Mouse (Mus musculus): ENCODE results near the gene Atf7ip.
"Not testable (repeated sequence)": the region's sequence is repeated elsewhere in the genome, so short reads cannot be mapped to it uniquely, and the experiment has no call there.

Gene Atf7ip

DNA sequence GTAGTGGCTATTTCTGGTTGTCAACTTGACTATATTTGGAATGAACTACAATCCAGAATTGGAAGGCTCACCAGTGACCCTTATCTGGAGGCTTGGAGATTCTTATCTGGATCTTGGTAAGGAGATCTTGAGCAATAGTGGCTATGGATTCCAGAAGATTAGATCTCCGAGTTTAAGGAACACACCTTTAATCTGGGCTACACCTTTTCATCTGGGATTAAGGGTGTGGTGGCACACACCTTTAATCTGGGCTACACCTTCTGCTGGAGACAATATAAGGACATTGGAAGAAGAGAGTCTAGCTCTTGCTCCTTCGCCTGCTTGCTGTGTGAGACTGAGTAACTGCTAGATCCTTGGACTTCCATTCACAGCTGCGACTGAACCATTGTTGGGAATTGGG is at the start of gene Atf7ip:
Gene Atf7ip, plus strand, starts transcription at position 301 of the 400 bp plus-strand sequence.
- not testable (repeated sequence) for DNase-seq (ENCODE audit: low spot score in 2 of 2)

DNA sequence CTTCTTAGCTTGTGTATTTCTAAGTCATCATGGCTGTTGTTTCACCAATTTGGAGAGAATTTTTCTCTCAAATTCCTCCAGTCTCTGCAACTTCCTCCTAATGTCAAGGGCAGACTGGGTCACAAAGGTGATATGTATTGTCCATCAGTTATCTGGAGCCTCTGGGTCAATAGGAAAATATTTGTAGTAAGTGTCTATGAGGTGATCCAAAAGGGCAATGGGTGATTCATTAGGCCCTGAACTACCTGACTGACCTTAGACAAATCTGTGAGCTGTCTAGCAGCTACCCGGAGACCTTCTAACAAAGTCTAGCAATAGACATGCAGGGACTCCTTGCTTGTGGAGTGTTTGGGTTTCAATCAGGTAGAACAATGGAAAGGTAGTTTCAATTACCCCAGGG is 49.7 kb upstream of the Atf7ip start:
- DNase-seq (ENCODE audit: low spot score in 2 of 2) = no peak

DNA sequence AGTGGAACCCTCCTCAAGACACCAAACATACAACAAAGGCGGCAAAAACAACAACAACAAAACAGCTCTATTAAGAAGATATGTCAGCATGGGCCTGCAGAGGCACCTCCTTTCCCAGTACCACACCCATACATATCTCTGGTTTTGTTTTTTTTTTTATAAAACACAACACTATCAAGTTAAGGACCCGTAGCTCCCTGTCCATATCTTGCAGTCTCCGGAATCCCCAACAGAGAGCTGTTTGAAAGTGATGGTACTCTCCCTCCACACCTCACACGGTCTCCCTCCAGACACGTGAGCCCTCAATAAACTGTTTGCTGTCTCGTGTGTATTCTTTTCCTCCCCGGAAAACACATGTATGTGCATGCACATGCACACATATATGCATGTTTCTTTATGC is 46.8 kb upstream of the Atf7ip start:
- no peak for DNase-seq (ENCODE audit: low spot score in 2 of 2)

DNA sequence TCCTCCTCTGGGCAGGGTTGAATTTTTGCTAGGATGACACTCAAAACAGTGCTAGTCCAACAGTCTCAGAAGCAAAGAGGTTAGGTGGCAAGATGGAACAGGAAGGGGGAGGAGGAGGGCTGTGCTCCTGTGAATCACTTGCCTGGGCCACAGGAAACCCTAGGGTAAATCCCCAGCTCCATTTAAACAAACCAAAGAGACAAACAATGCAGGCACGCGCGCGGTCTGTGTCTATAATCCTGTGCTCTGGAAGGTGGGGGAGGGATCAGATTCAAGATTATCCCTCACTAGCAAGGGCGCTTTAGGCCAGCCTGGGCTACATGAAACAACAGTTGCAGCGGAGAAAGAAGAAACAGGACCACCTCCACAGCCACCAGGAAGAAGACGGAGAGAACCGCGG is 42.5 kb upstream of the Atf7ip start:
- DNase-seq (ENCODE audit: low spot score in 2 of 2) = no peak

DNA sequence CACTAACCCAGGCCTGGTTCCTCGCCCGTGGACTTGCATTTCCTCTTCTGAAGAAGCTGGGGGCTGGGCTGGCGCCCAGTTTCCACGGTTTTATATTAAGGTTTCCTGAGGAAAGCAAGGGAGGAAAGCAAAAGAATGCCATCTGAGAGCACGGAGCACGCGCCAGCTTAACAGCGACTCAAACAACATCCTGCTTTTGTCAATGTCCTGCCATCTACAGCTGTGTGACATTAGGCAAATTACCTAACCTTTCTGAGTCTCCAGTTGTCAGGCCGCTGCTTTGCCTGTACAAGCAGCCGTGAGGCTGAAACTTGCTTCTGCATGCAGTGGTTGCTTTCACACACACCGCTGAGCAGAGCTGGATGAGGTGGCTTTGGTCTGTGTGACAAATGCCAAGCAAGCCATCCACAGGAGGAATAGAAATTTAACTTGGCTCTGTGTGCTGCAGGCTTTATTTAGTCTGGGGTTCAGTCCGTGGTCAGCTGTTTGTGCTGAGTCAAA is 41.8 kb upstream of the Atf7ip start:
- no peak for DNase-seq (ENCODE audit: low spot score in 2 of 2)

DNA sequence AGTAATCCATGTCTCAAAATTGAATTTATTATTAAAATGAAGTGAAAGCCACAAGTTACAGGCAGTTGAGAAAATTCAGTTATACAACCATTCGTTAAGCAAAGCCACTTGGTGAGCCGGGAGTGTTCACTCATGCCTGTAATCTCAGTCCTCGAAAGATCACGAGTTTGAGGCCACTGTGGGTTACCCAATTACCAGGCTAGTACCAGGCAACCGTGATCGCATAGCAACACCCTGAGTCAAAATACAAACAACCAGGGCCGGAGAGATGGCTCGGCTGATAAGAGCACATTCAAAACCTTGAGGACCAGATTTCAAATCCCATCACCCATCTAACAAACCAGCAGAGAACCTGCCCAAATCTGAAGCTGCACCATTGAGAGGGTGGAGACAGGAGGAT is 40.9 kb upstream of the Atf7ip start:
- no peak for DNase-seq (ENCODE audit: low spot score in 2 of 2)

DNA sequence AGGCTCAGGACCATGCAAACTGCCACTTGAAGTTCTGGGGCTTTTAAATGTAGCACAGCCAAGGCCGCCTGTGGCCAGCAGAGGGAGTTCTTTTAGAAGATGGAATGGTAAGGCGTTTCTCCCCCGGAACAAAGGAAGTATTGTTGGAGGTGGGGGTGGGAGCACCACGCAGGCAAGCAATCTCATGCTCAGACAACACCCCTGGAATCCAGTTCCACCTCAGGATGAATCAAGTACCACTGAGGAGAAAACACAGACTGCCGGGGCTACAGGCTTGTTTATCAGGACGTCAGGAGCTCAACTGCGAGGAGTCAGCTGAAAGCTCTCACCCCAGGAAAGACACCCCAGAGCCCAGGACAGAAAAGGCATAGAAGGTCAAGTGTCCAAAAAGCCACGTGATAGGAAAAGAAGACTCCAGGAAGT is 40.0 kb upstream of the Atf7ip start:
- DNase-seq (ENCODE audit: low spot score in 2 of 2) = peak; percentile 50 to 60

DNA sequence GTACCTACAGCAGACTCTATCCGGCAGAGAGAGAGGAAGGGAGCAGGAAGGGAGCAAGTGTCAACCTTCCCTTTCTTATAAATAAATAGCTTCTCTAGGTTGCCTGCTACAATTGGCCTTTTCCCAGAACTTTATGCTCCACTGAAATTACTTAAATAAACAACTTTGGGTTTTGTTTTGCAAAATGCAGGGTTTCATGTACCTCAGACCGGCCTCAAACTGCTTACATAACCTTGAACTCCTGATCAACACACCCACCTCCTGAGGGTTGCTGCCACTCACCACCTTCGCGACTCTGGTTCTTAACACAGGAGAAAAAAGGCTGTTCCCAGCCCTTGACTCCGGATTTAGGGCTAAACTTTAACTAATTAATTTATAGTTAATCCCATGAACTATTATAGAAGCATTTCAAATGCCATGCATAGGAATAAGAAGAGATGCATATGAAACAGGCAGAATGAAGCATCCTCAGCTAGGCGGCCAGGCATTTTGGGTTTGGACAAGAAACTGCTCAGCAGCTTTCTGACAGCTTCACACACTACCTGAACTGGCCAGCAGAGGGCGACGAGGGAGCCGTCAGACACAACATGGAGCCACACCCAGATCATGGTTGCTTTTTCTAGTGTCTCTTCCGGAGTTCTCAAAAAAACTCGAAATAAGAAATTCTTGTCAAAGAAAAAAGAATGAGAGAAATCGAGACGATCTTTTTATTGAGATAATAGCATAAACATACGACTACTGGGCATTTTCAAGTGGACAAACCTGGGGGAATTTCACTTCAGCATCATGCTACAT is 38.8 kb upstream of the Atf7ip start:
- DNase-seq (ENCODE audit: low spot score in 2 of 2) = peak; percentile 82 to 84

DNA sequence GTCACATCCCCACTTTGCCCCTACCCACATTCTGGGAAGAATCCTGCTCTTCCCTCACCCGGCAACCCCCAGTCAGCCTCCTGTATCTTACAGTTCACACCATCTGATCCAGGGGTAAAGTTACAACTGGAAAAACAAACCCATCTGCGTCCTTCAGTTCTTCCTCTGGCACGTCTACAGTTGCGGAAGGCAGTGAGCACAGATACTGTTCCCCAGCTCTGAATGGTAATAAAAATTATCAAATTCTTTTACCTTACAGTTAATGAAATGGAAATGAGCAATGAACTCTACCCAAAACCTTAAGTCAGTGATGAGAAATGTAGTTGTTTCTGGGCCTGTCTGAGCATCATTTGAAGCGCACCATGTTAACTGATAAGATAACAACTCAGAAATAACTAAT is 38.1 kb upstream of the Atf7ip start:
- DNase-seq (ENCODE audit: low spot score in 2 of 2) = no peak

DNA sequence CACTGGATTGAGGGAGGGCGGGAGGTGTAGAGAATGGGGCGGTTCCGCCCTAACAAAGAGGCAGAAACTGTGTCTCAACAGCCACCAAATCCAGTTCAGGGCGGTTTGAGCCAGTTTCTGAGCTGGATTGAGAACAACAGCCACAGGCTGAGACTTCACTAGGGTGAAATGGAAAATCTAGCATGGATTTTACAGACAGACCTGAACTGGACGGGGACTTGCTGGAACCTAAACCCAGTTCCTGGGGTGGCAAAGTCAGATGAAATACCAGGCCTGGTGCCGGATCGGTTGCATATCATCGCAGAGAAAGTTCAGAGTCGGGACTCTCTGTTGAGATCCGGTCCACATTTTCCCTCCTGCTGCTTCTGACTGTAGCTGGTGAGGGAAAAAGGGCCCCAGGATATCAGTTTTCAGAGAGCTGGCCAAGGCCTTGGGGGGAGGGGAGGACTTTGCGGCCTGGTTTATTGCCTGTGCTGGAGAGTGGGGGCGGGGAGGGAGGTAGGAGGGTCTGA is 37.5 kb upstream of the Atf7ip start:
- DNase-seq (ENCODE audit: low spot score in 2 of 2) = peak; percentile 62 to 71

DNA sequence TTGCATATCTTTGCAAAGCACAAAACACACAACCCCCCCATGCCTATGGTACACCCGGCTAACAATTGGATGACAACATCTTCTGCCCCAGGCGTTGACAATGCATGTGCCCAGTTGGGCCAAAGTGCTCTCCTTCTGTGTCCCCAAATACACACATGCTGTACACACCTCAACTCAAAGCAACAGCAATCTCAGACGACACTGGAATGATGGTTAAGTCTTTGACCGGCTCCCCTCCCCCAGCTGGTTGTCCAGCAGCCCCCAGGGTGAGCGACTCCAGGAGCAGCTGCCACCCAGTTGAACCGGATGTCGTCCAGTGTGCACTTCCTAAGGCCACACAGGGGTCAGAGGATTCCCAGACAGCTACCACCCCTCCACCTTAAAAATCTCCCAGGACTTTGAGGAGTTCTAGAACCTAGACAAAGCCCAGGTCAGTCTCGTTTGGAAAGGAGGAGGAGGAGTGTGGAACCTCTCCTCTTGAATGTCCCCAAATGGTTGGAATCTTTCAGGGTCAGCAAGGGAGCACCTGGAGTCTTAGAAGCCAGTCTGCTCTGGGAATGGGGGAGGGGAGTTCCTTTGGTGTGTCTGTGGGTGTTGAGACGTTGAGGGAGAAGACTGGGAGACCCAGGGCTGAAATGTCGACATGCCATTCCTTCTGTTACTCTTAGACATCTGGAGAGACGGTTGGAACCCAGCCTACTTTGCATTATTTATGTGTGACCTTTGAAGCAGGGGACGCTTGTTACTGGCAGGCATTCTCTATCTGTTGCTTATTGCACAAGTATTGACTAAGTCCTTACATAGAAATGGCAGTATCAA is 36.8 kb upstream of the Atf7ip start:
- no peak for DNase-seq (ENCODE audit: low spot score in 2 of 2)

DNA sequence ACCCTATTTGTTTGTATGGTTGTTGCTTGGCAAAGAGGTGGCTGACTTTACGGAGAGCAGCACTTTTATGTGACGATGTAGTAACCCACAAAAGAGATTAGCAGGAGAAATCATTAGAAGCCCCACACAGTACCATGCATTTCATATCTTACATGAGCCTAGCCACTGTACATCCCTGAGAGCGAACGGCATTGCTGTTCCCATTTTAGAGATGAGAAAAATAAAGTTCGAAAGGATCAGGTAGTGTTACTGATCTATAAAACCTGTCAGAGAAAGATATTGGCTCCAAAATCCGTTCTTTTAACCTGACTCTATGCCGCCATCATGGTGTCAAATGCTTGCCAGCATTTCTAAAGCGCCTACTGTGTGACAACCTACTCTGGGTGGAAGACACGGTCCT is 36.2 kb upstream of the Atf7ip start:
- DNase-seq (ENCODE audit: low spot score in 2 of 2) = no peak

DNA sequence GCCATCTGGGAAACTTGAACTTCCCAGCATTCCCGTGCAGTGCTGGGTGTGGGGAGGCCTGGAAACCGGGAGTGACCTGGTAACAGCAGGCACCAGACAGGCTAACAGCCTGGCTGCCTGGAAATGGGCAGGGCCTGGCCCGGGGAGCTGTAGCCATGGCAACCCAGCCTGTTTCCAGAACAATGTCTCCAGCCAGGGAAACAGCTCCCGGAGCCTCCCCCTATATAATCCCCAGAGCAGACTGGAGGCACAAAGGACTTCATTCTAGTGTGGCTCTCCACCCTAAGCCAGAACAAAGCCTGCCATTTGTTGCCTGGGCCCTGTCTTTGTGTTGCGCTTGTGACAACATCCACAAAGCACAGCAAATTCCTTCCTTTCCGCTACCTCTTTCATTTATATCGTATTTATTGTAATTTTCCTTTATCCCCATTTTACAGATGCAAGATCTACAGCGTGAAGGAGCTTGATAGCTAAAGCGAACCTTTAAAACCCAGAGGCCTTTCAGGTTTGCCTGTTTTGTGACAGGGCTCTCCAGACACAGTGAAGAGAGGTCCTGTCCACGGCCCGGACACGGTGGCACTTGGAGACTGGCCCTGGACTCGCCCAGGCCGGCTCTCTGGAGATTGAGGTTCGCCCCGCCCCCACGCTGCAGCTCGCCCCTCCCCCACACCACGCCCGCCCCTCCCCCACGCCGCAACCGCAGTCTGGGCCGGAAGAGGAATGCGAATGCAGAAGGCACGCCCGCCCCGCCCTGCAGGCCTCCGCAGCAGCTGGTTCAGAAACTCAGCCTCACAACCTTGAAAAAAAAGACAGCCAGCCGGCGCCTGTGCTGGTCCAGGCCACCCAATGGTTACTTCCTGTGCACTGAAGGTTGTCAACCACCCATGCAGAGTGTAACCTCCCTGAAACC is 35.4 kb upstream of the Atf7ip start:
- peak; percentile 51 to 61 for DNase-seq (ENCODE audit: low spot score in 2 of 2)

DNA sequence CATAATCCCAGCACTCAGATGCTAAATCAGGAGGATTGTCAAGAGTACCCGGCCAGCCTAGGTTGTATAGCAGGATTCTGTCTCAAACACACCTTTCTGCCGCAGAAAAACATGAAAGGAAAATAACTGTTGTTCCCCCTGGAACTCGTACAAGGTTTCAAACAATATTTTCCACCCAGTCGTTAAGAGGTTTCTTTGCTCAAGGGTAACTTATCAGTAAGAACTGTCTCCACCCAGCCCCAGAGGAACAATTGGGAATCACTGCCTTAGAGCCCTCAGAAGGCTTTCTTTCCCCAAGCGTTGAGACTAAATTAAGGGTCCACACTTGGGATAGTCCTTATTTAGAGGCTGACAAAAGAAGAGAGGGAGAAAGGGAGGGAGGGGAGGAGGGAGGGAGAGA is 34.4 kb upstream of the Atf7ip start:
- DNase-seq (ENCODE audit: low spot score in 2 of 2) = no peak

DNA sequence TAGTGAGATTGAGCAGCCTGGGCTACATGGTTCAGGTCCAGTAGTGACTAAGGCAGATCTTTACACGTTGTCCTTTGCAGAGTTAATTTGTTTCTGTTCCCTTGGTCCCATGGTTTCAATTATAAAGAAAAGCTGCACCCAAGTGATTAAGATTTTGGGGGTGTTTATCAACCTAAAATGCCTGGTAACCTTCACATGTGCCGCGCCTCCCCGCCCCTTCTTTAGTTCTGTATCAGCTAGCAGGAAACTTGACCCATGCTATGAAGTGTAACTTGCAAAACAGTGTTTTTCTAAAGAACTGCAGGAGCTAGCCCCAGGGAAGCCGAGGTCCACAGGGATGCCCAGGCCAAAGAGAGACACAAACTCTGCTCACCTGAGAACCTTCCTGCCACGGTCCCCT is 33.2 kb upstream of the Atf7ip start:
- DNase-seq (ENCODE audit: low spot score in 2 of 2) = no peak

DNA sequence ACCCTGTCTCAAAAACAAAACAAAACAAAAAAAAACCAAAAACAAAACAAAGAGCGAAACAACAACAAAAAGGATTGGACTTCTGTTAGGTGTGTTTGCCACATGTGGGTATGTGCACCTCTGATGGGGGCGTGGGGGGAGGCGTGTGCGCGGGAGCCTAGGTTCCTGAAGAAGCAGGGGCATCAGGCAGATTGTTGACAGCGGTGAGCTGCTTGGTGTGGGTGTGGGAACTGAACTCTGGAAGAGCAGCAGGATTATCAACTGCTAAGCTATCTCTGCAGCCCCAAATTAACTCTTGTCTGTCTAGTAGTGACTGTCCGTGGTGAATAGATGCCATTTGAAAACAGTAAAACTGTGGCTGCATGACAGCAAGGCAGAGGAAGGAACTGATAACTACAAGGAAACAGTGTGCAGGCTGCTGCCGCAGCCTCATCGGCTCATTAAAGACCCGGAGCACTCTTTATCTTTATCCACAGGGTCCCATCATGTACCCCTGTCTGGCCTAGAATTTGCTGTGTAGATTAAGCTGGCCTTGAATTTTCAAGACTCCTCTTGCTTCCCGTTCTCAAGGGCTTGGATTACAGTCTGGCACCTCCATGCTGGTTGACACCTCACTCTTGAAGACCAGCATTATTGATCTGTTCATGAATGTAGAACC is 32.4 kb upstream of the Atf7ip start:
- DNase-seq (ENCODE audit: low spot score in 2 of 2) = no peak

DNA sequence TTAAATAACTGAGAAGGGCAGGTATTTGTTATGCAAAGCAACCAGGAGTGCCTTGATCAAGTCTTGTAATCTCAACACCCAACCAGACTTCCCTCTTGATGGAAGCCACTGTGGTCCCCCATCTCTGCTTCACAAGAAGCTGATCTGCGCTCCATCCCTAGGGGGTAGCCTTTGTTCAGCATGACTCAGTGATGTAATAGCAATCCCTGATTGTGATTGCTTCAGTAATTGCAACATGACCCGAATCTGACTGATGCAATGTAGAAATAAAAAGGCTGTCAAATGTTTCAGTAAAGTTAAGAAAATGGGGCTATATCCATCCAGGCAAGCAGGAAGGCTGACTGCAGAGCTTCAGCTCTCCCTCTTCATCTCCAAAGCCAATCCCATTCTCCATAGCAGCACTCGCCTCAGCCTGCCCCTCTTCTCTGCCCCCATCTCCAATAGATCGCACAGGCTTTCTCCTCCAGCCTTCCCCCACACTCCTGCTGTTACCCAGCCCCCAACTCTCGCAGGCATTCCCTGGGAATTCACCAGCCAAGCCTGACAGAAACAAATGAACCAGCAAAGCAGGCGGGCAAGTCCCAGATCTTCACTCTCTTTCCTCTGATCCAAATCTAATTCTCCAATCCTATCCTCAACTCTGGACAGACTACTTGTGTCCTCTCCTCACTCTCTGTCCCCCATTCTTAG is 30.7 kb upstream of the Atf7ip start:
- no peak for DNase-seq (ENCODE audit: low spot score in 2 of 2)

DNA sequence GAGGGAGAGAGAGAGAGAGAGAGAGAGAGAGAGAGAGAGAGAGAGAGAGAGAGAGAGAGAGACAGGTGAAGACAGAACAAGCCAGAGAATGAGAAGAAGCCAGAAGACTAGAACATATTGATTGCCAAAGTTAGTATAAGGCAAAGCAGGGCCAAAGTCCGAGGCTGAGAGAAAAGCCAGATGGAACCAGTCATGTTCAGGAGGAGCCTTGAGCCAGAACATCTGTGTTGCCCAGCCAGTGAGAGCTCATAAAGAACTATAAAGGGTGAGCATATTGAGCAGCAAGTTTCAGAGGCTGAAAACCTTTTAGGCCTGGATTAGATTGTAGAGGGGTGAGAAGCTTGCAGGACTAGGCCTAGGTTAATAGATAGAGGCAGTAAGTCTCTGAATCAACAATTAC is 28.1 kb upstream of the Atf7ip start:
- DNase-seq (ENCODE audit: low spot score in 2 of 2) = no peak

DNA sequence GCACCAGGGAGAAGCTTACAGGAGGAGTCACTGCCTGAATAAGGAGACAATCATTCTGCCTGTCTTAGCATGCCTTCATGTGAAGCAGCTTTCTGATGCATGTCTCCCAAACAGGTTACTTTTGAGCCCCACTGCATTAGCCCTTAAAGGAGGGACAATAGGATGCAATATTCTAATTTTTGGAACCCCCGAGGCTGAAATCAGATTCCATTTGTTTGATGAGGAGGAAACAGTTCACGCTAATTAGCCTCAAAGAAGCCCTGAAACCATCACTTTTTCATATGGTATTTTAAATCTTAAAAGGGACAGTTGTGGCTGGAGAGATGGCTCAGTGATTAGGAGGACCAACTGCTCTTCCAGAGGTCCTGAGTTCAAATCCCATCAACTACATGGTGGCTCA is 22.4 kb upstream of the Atf7ip start:
- DNase-seq (ENCODE audit: low spot score in 2 of 2) = no peak

DNA sequence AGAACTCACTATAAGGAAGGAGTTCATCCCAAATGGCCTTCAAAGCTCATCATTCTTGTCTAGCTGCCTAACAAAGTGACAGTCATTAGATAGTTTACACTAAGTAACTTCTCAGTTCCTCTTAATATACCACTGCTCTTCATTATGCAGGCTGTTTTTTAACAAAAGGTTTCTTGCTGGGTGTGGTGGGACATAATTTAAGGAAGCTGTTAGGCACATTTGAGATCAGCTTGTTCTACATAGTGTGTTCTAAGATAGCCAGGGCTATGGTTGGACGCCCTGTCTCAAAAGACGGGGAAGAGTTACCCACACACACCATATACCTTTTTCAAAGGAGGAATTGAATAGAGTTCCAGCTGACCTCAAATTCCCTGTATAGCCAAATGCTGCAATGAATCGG is 21.9 kb upstream of the Atf7ip start:
- no peak for DNase-seq (ENCODE audit: low spot score in 2 of 2)

DNA sequence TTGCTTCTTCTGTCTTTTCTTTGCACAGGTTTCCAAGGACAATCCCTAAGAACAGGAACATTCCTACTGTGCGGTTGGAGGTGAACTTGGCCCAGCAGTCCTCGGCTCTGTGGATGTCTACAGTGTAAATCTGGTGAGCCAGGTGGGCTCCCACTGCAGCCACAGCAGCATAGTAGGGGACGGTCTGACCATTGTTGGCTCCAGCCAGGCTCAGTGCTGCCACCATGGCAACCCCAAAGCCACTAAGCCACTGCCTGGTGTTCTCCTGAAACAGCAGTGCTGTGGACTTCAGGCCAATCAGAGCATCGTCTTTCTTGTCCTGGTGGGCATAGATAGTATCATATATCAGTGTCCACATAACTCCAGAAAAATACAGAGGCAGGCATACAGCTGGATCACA is 19.8 kb upstream of the Atf7ip start:
- DNase-seq (ENCODE audit: low spot score in 2 of 2) = no peak
